Mouse (Mus musculus) ES-E14 (cell line): ENCODE measurements around the gene Olfr1130.

Experiments used
- CHD2 ChIP-seq: IDR thresholded peaks from 2 replicates; pipeline ENCODE4 v1.6.1; 2014; ENCODE audit warnings: mild to moderate bottlenecking, low read depth, low read length, inconsistent platforms
- HCFC1 ChIP-seq: IDR thresholded peaks from 2 replicates; pipeline ENCODE4 v1.6.1; 2012; ENCODE audit warnings: low read length, inconsistent platforms, borderline replicate concordance; ENCODE audit not compliant: insufficient read depth
- MAFK ChIP-seq: IDR thresholded peaks from 2 replicates; pipeline ENCODE4 v1.6.1; 2014; ENCODE audit warnings: mild to moderate bottlenecking, low read depth, low read length, inconsistent platforms; ENCODE audit not compliant: insufficient read depth
- ZC3H11A ChIP-seq: IDR thresholded peaks from 2 replicates; pipeline ENCODE4 v1.6.1; 2012; ENCODE audit warnings: low read depth, mild to moderate bottlenecking, inconsistent platforms, low read length, borderline replicate concordance
- ZNF384 ChIP-seq: IDR thresholded peaks from 2 replicates; pipeline ENCODE4 v1.6.1; 2012; ENCODE audit warnings: low read depth, low read length, inconsistent platforms

DNA sequence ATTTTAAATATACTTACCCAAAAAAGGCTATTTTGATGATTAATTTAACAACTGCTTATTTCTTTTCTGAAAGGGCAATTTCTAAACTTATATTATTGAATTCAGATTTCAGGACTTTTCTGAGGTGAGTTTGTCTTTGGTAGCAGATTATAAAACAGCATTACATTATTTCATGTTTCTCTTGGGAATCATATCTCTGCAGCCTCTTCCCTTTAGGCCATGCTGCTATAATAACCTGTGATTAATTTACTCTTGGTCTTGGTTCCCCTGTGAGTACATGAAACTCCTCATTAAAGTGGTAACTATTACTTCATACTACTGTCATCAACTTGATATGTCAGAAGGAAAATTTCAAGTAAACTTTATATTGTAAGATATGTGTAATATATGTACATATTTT lies 31.4 kb downstream of the Olfr1130 start, which contains the start of gene Olfr1132:
- TF ChIP-seq HCFC1 (no peak), ZC3H11A (no peak), CHD2 (no peak), MAFK (no peak), ZNF384 (no peak)
